Mouse (Mus musculus) neutrophil, adult 65 days (primary cell): ENCODE results near the gene Abcc9. TPM values are rescaled to one million over a fixed set of nuclear protein-coding genes. Genes with fewer than 3 reads are reported as not detected.

Source experiments
- total RNA-seq: library from RNA; stranded (reverse); gene quantifications from 2 replicates; pipeline ENCODE4 v1.2.4, GENCODE M21; 2023

Gene Abcc9
- 0.13 and 0.18 TPM in 2 replicates for total RNA-seq

DNA sequence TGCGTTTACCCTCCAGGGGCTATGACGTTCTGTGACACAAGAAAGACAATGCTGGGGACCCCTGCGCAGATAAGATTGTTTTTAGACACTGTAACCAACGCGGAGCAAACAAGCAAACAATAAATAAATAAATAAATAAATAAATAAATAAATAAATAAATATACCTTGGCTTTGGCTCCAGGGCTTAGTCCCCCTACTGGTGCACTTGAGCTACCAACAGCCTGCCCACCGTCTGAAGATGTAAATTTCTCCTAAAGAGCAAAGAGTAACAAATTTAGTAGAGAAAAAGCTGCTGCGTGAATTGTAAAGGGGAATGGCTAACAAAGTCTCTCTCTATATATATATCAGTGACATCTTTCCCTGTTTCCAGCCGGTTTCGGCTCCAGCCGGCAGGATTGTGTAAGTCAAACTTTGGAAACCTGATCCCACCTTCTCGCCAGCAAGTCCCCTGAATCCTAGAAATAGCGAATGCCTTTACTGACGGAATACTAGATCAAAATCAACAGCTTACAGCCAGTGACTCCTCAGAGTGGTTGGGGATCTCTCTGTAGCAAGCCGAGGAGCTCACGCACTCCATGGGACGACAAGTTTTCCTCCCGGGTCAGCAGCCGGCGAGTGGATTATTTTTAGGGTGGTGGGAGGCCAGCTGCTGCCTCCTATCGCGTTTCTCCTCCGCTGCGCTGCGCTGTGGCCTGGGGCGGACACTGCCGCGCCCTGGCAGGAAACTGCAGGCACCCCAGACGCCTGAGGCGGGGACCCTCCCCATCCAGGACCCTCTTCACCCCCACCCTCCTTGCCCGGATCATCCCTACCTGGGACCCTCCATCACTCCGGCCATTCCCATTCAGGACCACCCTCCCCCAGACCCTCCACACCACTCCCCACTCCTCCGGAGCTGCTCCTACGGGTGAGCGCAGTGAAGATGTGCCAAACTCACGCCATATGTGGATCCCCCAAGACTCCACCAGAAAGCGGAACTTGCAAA is at the start of gene Abcc9:
TSS of gene Abcc9 (minus strand) at position 664 of the 986 bp plus-strand sequence.

GRCm38 (mm10) chr6:142571055-142571618 is 131.0 kb downstream of the Abcc9 start, which contains the start of gene Kcnj8:
TSS of gene Kcnj8 (minus strand) at chr6:142571614.

Other genes starting within 250 kb of the Abcc9 start
- not detected in 2 replicates for gene Gys2, start 229.2 kb downstream of the Abcc9 start, total RNA-seq
- gene Ldhb, start 194.4 kb downstream of the Abcc9 start, total RNA-seq = 19.9 and 22.2 TPM in 2 replicates
- 0.25 TPM in 1 of 2 replicates, not detected in the other for gene Kcnj8, start 130.7 kb downstream of the Abcc9 start, total RNA-seq
- gene Cmas, start 54.4 kb upstream of the Abcc9 start, total RNA-seq = 33.8 and 36.8 TPM in 2 replicates
- 0.64 TPM in 1 of 2 replicates, not detected in the other for gene Sult6b2, start 102.2 kb upstream of the Abcc9 start, total RNA-seq